Mouse (Mus musculus) erythroblast, embryonic 14.5 days (primary cell): Measurements from ENCODE around the gene Mycbp2. TPM values are rescaled to one million over a fixed set of nuclear protein-coding genes. Genes with fewer than 3 reads are reported as not detected.

Source experiments
- H3K27me3 ChIP-seq: 2 replicates; pipeline ENCODE4 v1.6.1; 2012; ENCODE audit warnings: inconsistent platforms; ENCODE audit not compliant: control insufficient read depth
- H3K36me3 ChIP-seq: 2 replicates; pipeline ENCODE4 v1.6.1; 2012; ENCODE audit warnings: mild to moderate bottlenecking, inconsistent platforms; ENCODE audit not compliant: control insufficient read depth
- H3K4me1 ChIP-seq: 2 replicates; pipeline ENCODE4 v1.6.1; 2012; ENCODE audit warnings: inconsistent platforms; ENCODE audit not compliant: control insufficient read depth
- H3K4me3 ChIP-seq: replicated peaks from 2 replicates; pipeline ENCODE3; 2012; ENCODE audit warnings: moderate library complexity, mild to moderate bottlenecking, inconsistent platforms
- H3K9me3 ChIP-seq: 2 replicates; pipeline ENCODE4 v1.6.1; 2012; ENCODE audit warnings: low read length, inconsistent platforms, mixed read lengths; ENCODE audit not compliant: control insufficient read depth
- GATA1 ChIP-seq: IDR thresholded peaks from 2 replicates; pipeline ENCODE4 v1.6.1; 2012; ENCODE audit warnings: low read length, inconsistent platforms, mixed read lengths
- TAL1 ChIP-seq: IDR thresholded peaks from 3 replicates; pipeline ENCODE4 v1.6.1; 2012; ENCODE audit warnings: low read length, inconsistent platforms, mixed read lengths
- polyA plus RNA-seq: library from polyadenylated mRNA; stranded (reverse); fragments of >175 nt; gene quantifications from 2 replicates; pipeline ENCODE4 v1.2.3, GENCODE M21; 2012

Mycbp2 gene
- 0.17 and 0.38 TPM in 2 replicates for polyA plus RNA-seq

DNA sequence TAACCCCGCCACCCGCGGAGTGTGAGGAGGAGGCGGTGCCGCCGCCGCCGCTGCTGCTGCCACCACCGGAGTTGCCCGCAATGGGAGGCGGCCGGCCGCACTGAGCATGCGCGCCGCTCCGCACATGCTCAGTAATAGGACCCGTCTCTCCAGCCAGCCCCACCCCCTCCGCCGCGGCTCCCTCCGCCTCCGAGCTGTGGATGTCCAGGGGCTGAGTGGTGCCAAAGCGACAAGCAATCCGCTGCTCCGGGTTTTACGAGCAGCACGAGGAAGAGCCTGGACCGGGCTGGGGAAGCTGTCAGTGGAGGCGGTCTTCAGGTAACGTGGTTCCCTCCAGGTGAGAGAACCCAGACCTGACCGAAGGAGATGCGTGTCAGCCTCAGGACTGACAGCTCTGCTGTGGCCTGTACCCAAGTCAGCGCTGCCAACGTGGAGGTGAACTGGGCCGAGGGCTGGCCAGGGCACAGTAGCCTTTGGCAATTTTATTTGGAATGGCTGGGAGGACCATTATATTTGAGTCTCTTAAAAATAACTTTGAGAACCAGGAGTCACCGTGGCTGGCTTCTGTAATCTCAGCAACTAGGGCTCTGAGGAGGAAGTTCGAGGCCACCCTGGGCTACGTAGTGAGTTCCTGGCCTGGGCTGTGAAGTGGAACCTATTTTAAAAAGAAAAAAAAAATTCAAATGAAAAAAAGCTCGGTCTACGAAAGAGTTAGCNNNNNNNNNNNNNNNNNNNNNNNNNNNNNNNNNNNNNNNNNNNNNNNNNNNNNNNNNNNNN is at the start of gene Mycbp2:
Mycbp2 (minus strand) TSS at position 86 of the 777 bp plus-strand sequence.
- TF ChIP-seq GATA1 (no peak), TAL1 (no peak)
- peak within 1 kb of the TSS; percentile 86 for H3K4me3 ChIP-seq
- no peaks in the 10 kb centered on the region for H3K27me3 ChIP-seq
- no peaks in the 10 kb centered on the region for H3K36me3 ChIP-seq
- H3K9me3 ChIP-seq: no peaks in the 10 kb centered on the region
- H3K4me1 ChIP-seq: peaks cover 67% of the 10 kb centered on the region

DNA sequence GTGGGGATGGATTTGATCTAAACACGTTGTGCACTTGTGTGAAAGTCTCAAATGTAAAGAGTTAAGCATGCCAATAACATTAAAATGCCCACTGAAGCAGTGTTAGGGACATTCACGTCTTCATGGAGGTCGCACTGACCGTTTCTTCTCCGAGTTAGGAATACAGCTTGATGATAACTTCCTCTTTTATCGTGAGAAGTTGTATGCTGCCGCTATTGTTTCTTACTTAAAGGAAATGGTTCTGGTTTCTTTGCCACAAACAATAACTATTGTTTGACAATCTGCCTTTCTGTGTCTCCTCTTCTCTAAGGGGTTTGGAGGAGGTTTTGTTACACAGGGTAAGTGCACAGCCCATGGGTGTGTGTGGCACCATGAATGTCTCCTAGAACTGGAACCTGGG is 45.8 kb upstream of the Mycbp2 start:
- Histone ChIP-seq H3K36me3 (no peaks in the 10 kb centered on the region), H3K27me3 (no peaks in the 10 kb centered on the region), H3K9me3 (no peaks in the 10 kb centered on the region), H3K4me3 (no peak overlapping the region), H3K4me1 (no peaks in the 10 kb centered on the region)
- no peak for TF ChIP-seq GATA1
- no peak for TF ChIP-seq TAL1

DNA sequence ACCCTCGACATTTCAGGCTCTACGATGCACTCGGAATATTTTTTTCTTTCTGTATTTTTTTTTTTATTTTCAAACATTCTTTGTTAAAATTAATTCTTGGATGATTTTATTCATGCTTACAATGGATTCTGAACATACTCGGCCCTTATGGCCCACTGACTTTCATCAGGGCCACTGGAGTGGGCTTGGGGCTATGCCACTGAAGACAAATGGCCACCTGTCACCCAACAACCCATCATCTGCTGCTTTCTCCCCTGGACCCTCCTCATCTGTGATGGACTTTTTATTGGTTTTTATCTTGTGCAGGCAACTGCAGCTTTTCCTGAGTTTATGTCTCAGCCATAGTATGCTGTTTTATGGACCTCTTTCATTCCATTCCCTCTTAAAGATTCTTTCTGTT is 40.8 kb upstream of the Mycbp2 start:
- H3K27me3 ChIP-seq: no peaks in the 10 kb centered on the region
- TF ChIP-seq GATA1 (no peak), TAL1 (no peak)
- no peak overlapping the region for H3K4me3 ChIP-seq
- no peaks in the 10 kb centered on the region for H3K9me3 ChIP-seq
- no peaks in the 10 kb centered on the region for H3K36me3 ChIP-seq
- no peaks in the 10 kb centered on the region for H3K4me1 ChIP-seq

DNA sequence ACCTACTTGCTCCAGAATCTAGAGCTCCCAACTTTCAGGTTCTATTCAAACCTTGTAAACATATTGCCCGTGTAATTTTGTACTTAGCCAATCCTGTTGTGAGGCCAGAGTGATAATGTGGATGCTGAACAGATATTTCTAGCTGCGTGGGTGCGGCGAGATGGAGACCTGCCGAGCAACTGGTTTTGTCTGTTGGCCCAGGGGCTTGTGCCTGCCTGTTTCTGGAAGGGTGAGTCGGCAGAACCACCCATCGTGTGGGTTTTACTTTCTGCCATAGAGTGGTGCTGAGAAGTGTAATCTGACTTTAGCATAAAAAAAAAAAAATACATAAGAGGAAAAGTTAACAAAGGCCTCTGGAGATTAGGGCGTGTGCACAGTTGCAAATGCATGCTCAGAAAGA is 40.3 kb upstream of the Mycbp2 start:
- Histone ChIP-seq H3K27me3 (no peaks in the 10 kb centered on the region), H3K4me3 (no peak overlapping the region), H3K36me3 (no peaks in the 10 kb centered on the region), H3K9me3 (no peaks in the 10 kb centered on the region), H3K4me1 (no peaks in the 10 kb centered on the region)
- TF ChIP-seq TAL1 (no peak), GATA1 (no peak)

DNA sequence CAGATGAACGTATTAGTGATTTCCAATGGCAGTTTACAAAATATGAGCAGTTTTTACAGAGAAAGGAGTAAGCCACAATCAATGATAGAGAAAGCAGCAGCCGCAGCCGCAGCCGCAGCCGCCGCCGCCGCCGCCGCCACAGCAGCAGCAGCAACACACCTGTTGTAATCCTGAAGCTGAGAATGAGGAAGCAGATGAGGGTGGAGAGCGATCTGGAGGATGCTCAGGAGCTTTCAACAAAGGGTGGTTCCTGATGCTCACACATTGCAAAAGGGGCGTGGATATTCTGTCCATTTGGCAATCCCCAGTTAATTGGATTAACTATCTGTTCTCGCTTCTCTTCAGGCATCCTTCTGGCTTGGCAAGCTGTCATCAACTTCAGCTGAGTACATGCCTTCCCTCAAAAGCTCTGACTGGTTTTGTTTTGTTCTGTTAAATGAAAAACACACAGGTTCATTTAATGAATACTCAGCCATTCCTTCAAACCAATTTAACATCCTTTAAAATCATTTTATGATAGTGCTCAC is 38.5 kb upstream of the Mycbp2 start:
- Histone ChIP-seq H3K27me3 (no peaks in the 10 kb centered on the region), H3K4me1 (no peaks in the 10 kb centered on the region), H3K36me3 (no peaks in the 10 kb centered on the region), H3K9me3 (no peaks in the 10 kb centered on the region), H3K4me3 (no peak overlapping the region)
- no peak for TF ChIP-seq GATA1
- no peak for TF ChIP-seq TAL1

DNA sequence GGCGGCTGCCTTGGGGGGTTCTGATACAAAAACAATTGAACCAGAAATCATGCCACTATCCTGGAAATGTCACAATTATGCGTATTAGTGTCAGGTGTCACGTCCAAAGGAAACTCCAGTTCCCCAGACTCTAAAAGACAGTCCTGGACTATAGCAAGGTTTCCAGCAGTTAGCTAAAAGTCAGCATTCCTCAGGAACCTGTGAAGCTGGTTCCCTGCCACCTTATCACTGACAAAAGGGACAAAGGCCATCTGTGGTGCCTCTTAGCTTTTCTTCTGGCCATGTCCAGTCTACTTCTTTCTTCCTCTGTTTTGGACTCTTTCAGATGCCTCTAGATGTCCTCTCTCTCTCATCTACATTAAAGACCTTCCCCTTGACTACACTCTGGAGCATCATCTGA is 32.1 kb upstream of the Mycbp2 start:
- no peaks in the 10 kb centered on the region for H3K36me3 ChIP-seq
- TF ChIP-seq GATA1 (no peak), TAL1 (no peak)
- H3K4me3 ChIP-seq: no peak overlapping the region
- H3K9me3 ChIP-seq: no peaks in the 10 kb centered on the region
- no peaks in the 10 kb centered on the region for H3K4me1 ChIP-seq
- no peaks in the 10 kb centered on the region for H3K27me3 ChIP-seq

DNA sequence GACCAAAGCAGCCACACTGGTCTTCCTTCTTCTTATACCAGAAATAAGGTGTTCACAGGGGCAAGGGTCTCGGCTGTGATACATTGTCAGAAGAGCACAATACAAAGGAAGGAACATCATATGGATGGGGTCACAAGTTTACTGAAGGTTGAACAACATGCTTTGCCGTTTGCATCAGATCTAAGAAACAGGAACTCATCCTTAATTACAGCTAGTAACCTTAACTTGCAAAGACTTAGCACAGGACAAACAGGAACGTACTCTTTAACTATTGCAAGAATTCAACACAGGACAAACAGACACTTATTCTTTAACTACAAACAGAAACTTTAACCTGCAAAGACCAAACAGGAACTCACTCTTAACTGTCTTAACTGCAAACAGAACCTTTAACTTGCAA is 30.2 kb upstream of the Mycbp2 start:
- Histone ChIP-seq H3K36me3 (no peaks in the 10 kb centered on the region), H3K9me3 (no peaks in the 10 kb centered on the region), H3K27me3 (no peaks in the 10 kb centered on the region), H3K4me1 (no peaks in the 10 kb centered on the region), H3K4me3 (no peak overlapping the region)
- TF ChIP-seq TAL1: no peak
- TF ChIP-seq GATA1: no peak

DNA sequence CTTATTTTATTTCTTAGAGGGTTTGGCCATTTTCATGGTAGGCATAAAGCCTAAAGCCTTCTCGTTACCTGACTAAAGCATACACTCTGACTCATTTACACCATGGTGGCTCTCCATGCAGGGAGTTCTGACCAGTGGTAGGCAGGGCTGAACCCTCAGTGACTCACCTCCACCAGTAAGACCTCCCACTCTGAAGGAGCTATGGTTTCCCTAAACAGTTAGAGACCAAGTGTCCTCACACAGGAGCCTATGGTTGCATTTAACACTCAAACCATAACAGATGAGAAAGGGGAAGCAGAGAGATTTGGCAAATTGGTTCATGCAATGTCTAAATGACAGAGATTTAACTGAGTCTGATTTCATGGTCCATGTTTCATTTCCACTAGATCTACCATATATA is 28.9 kb upstream of the Mycbp2 start:
- Histone ChIP-seq H3K9me3 (no peaks in the 10 kb centered on the region), H3K27me3 (no peaks in the 10 kb centered on the region), H3K36me3 (no peaks in the 10 kb centered on the region), H3K4me3 (no peak overlapping the region), H3K4me1 (no peaks in the 10 kb centered on the region)
- TF ChIP-seq GATA1 (no peak), TAL1 (no peak)

DNA sequence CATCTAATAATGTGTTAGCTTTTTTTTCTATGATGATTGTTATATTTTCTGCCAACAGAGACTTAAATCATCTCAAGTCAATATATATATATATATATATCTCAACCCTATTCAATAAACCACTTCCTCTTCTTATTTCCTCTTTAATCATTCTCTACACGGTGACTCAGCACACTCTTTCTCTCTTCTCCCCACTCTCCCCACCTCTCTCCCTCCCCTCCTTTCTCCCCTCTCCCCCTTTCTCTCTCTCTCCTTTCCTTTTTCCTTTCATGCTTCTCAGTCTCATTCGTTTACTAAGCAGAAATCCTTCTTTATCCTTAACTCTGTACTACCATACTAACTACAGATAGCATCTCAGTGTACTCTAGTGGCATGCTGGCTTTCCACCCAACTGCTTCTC is 16.6 kb upstream of the Mycbp2 start:
- Histone ChIP-seq H3K4me3 (no peak overlapping the region), H3K27me3 (no peaks in the 10 kb centered on the region), H3K36me3 (no peaks in the 10 kb centered on the region), H3K4me1 (no peaks in the 10 kb centered on the region), H3K9me3 (no peaks in the 10 kb centered on the region)
- TF ChIP-seq GATA1: no peak
- no peak for TF ChIP-seq TAL1
